Mouse (Mus musculus) G1E (cell line): Measurements from ENCODE around the gene Neto2. TPM values are rescaled to one million over a fixed set of nuclear protein-coding genes. Genes with fewer than 3 reads are reported as not detected.

Experiments
- ATAC-seq: 2 replicates; pipeline ENCODE4 v1.8.0; 2016; ENCODE audit warnings: mild to moderate bottlenecking; ENCODE audit not compliant: insufficient number of reproducible peaks, poor library complexity, low FRiP score, severe bottlenecking; ENCODE audit errors: extremely low read depth
- DNase-seq: peaks from one replicate; pipeline ENCODE4 v3.0.0; 2012; ENCODE audit warnings: low spot score
- H3K27me3 ChIP-seq: 2 replicates; pipeline ENCODE4 v1.6.1; 2012; ENCODE audit warnings: mild to moderate bottlenecking, low read length, inconsistent platforms; ENCODE audit not compliant: insufficient read depth
- H3K36me3 ChIP-seq: replicated peaks from 2 replicates; pipeline ENCODE3; 2012; ENCODE audit warnings: mild to moderate bottlenecking, inconsistent platforms
- H3K4me1 ChIP-seq: 2 replicates; pipeline ENCODE4 v1.6.1; 2012; ENCODE audit warnings: low read depth, low read length, inconsistent platforms, mixed read lengths; ENCODE audit not compliant: insufficient read depth
- H3K4me3 ChIP-seq: 2 replicates; pipeline ENCODE4 v1.5.1; 2012; ENCODE audit warnings: low read depth, mild to moderate bottlenecking, inconsistent platforms, low read length, moderate library complexity, mixed read lengths
- H3K9me3 ChIP-seq: replicated peaks from 2 replicates; pipeline ENCODE4 v1.6.1; 2012; ENCODE audit warnings: inconsistent platforms
- CTCF ChIP-seq: IDR thresholded peaks from 2 replicates; pipeline ENCODE4 v1.5.1; 2012; ENCODE audit warnings: low read depth, low read length, inconsistent platforms, mixed read lengths
- GATA1 ChIP-seq: IDR thresholded peaks from 2 replicates; pipeline ENCODE4 v1.6.1; 2012; ENCODE audit warnings: borderline replicate concordance, low read length, inconsistent platforms, mixed read lengths
- GATA2 ChIP-seq: IDR thresholded peaks from 2 replicates; pipeline ENCODE4 v1.6.1; 2012; ENCODE audit warnings: low read depth, low read length, inconsistent platforms, borderline replicate concordance
- POLR2AphosphoS5 ChIP-seq: IDR thresholded peaks from 2 replicates; pipeline ENCODE4 v1.6.1; 2012; ENCODE audit warnings: low read depth, low read length, inconsistent platforms; ENCODE audit not compliant: insufficient replicate concordance
- TAL1 ChIP-seq: conservative IDR thresholded peaks from 2 replicates; pipeline ENCODE4 v1.6.1; 2012; ENCODE audit warnings: low read depth, low read length, inconsistent platforms, mixed read lengths
- polyA plus RNA-seq: library from polyadenylated mRNA; stranded (reverse); fragments of >175 nt; gene quantifications from 2 replicates; pipeline ENCODE4 v1.2.3, GENCODE M21; 2012
- total RNA-seq, 2 experiments: library from RNA; stranded (forward) in 1 of 2; stranded (reverse) in 1 of 2; fragments of 200-1000 nt in 1 of 2; fragments of >200 nt in 1 of 2; fragmentation: Nextera tagmentation in 1 of 2; gene quantifications; 2 replicates each; pipeline ENCODE4 v1.2.3; 2014 to 2017

Neto2 gene
- total and polyA plus RNA-seq, 3 experiments = 0.05 TPM; not detected in 2

- Histone ChIP-seq H3K27me3 (peaks cover 3% of the 10 kb centered on the region; the same call in 1 of the 2 replicates), H3K36me3 (no peaks in the 10 kb centered on the region), H3K4me3 (no peak overlapping the region), H3K9me3 (no peaks in the 10 kb centered on the region), H3K4me1 (no peaks in the 10 kb centered on the region)
- ATAC-seq = no peak
- TF ChIP-seq CTCF (no peak), GATA2 (no peak), GATA1 (no peak), TAL1 (no peak), POLR2AphosphoS5 (no peak)
- no peak for DNase-seq
These were observed 103.1 kb downstream of the Neto2 start for GRCm38 (mm10) chr8:85597413-85598191.

DNA sequence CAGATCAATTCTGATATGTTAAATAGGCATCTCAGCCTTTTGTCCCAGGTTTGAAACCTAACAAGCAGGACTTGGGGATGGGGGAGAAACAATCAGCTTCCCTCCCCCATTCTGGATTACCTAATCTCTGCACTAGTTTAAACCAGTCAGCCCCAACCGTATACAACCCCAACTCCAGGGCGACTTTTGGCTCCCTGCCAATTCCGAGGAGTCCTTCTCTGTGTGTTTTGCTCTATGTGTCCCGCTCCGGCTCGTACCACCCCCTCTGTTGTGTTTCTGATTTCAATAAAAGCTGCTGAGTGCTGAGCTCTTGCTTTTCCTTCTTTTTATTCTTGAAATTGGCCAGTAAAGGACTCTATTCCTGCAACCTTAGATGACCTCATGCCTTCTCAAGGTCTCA is 105.3 kb downstream of the Neto2 start:
- ATAC-seq (no peak), DNase-seq (no peak)
- TF ChIP-seq GATA2 = no peak
- no peak for TF ChIP-seq TAL1
- TF ChIP-seq GATA1 = no peak
- TF ChIP-seq POLR2AphosphoS5 = no peak
- no peak for TF ChIP-seq CTCF
- Histone ChIP-seq H3K36me3 (no peaks in the 10 kb centered on the region), H3K9me3 (no peaks in the 10 kb centered on the region), H3K27me3 (peaks cover 10% of the 10 kb centered on the region), H3K4me1 (no peaks in the 10 kb centered on the region), H3K4me3 (no peak overlapping the region)

DNA sequence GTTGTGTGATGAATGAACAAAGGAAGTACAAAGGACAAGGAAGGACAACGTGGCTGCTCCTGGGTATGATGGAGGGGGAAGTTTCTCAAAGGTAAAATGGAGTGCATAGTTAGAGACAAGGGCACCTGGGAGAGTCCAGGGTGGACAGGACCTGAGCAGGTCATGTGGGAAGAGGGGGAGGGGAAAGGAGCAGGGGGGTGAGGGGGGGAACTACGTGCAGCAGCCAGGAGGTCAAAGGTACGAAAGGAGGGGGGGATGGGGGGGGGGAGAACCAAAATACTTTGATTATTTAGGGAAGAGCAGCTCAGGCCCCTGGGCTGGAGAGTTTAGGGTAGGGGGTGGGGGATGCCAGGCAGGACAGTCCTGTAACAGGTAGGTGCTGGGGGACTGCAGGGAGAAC is 105.7 kb downstream of the Neto2 start:
- ATAC-seq (no peak), DNase-seq (no peak)
- H3K4me3 ChIP-seq = no peak overlapping the region
- TF ChIP-seq GATA2 (no peak), POLR2AphosphoS5 (no peak), TAL1 (no peak), GATA1 (no peak), CTCF (no peak)
- no peaks in the 10 kb centered on the region for H3K4me1 ChIP-seq
- H3K27me3 ChIP-seq = peaks cover 10% of the 10 kb centered on the region
- no peaks in the 10 kb centered on the region for H3K36me3 ChIP-seq
- H3K9me3 ChIP-seq = no peaks in the 10 kb centered on the region

- Histone ChIP-seq H3K36me3 (no peaks in the 10 kb centered on the region), H3K4me3 (no peak overlapping the region), H3K4me1 (no peaks in the 10 kb centered on the region), H3K27me3 (peaks cover 7% of the 10 kb centered on the region), H3K9me3 (no peaks in the 10 kb centered on the region)
- TF ChIP-seq GATA1 = no peak
- no peak for TF ChIP-seq CTCF
- no peak for TF ChIP-seq POLR2AphosphoS5
- no peak for TF ChIP-seq TAL1
- ATAC-seq = no peak
- DNase-seq = no peak
These were observed 107.4 kb downstream of the Neto2 start for GRCm38 (mm10) chr8:85593324-85593723.

GRCm38 (mm10) chr8:85591532-85591931 is 109.2 kb downstream of the Neto2 start:
- TF ChIP-seq GATA1 (no peak), POLR2AphosphoS5 (no peak), CTCF (no peak), GATA2 (no peak), TAL1 (no peak)
- H3K27me3 ChIP-seq = peaks cover 7% of the 10 kb centered on the region
- no peaks in the 10 kb centered on the region for H3K9me3 ChIP-seq
- H3K4me1 ChIP-seq = no peaks in the 10 kb centered on the region
- H3K4me3 ChIP-seq = no peak overlapping the region
- no peak for DNase-seq
- no peaks in the 10 kb centered on the region for H3K36me3 ChIP-seq
- ATAC-seq = no peak

DNA sequence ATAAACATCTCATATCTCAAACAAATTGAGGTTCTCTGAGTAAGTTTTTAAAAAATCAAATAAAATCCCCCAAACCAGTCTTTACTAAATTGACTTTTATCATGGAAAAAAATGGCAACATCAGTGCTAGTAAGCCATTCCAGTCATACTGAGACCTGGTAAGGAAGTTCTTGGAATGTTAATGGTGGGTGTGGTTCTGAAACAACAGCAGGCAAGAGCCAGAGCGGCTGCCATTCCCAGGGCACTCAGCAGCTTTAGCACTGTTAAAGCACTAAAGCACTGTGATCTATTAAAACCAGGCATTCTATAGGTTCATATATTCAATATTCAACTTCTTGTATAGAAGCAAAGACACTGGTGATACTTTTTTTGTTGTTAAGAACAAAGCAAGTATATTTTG is 110.5 kb downstream of the Neto2 start:
- DNase-seq = no peak
- ATAC-seq = no peak

More for the DNA sequence above, 110.5 kb downstream of the Neto2 start:
- TF ChIP-seq POLR2AphosphoS5 (no peak), GATA1 (no peak)
- Histone ChIP-seq H3K9me3 (no peaks in the 10 kb centered on the region), H3K36me3 (no peaks in the 10 kb centered on the region), H3K27me3 (peaks cover 7% of the 10 kb centered on the region), H3K4me1 (no peaks in the 10 kb centered on the region), H3K4me3 (no peak overlapping the region)
